Mouse (Mus musculus) heart, embryonic 13.5 days (tissue): Measurements from ENCODE around the gene Cask. TPM values are rescaled to one million over a fixed set of nuclear protein-coding genes. Genes with fewer than 3 reads are reported as not detected.

Source experiments
- ATAC-seq: fragments of 200-750 bp; cut with Nextera tagmentation; 2 replicates; pipeline ENCODE4 v1.8.0; 2017; ENCODE audit warnings: moderate TSS enrichment; ENCODE audit not compliant: insufficient number of reproducible peaks, low FRiP score, low TSS enrichment; ENCODE audit errors: extremely low read depth
- H3K27ac ChIP-seq: fragments of 300-500 bp; sonication (generic); replicated peaks from 2 replicates; pipeline ENCODE4 v1.5.1; 2015; ENCODE audit warnings: moderate library complexity, mild to moderate bottlenecking, inconsistent platforms
- H3K27me3 ChIP-seq: fragments of 300-500 bp; sonication (generic); replicated peaks from 2 replicates; pipeline ENCODE4 v1.6.1; 2015; ENCODE audit warnings: mild to moderate bottlenecking, inconsistent platforms
- H3K36me3 ChIP-seq: fragments of 300-500 bp; sonication (generic); 2 replicates; pipeline ENCODE4 v1.6.1; 2015; ENCODE audit warnings: mild to moderate bottlenecking, inconsistent platforms
- H3K4me1 ChIP-seq: fragments of 300-500 bp; sonication (generic); 2 replicates; pipeline ENCODE4 v1.6.1; 2015; ENCODE audit warnings: inconsistent platforms
- H3K4me2 ChIP-seq: fragments of 300-500 bp; sonication (generic); 2 replicates; pipeline ENCODE4 v1.6.1; 2015; ENCODE audit warnings: inconsistent platforms, mild to moderate bottlenecking, moderate library complexity
- H3K4me3 ChIP-seq: fragments of 300-500 bp; sonication (generic); 2 replicates; pipeline ENCODE4 v1.5.1; 2015; ENCODE audit warnings: moderate library complexity, mild to moderate bottlenecking, inconsistent platforms
- H3K9ac ChIP-seq: fragments of 300-500 bp; sonication (generic); 2 replicates; pipeline ENCODE4 v1.6.1; 2015; ENCODE audit warnings: inconsistent platforms, mild to moderate bottlenecking, moderate library complexity
- H3K9me3 ChIP-seq: fragments of 300-500 bp; sonication (generic); 2 replicates; pipeline ENCODE4 v1.6.1; 2016; ENCODE audit warnings: inconsistent platforms
- WGBS: fragments of 180-500 bp; shearing (Covaris S2); methylation state at CpG from one replicate; pipeline ENCODE4 v1.1.7; 2015; ENCODE audit warnings: mixed read lengths; 5-methylcytosine and 5-hydroxymethylcytosine counted together
- polyA plus RNA-seq: library from polyadenylated mRNA; unstranded; fragments of >200 nt; fragmentation: Nextera tagmentation; extraction: Ambion mirVana; gene quantifications from 2 replicates; pipeline ENCODE4 v1.2.1, GENCODE M21; 2015

Gene Cask
- polyA plus RNA-seq, 1 experiment from 2014 or later = 6.1 TPM

- Histone ChIP-seq H3K9ac (no peak overlapping the region), H3K27ac (no peak overlapping the region), H3K36me3 (no peaks in the 10 kb centered on the region), H3K9me3 (no peaks in the 10 kb centered on the region), H3K4me2 (no peak overlapping the region), H3K4me3 (no peak overlapping the region), H3K27me3 (no peaks in the 10 kb centered on the region; the same call in 1 of the 2 replicates), H3K4me1 (no peaks in the 10 kb centered on the region)
- ATAC-seq = no peak
- WGBS = 64% methylated on average over 4 of the region's 4 CpGs
Observed at GRCm38 (mm10) chrX:13621473-13621872, 229.7 kb downstream of the Cask start.

GRCm38 (mm10) chrX:13618476-13618875 is 232.7 kb downstream of the Cask start:
- Histone ChIP-seq H3K27ac (no peak overlapping the region), H3K4me2 (no peak overlapping the region), H3K4me1 (no peaks in the 10 kb centered on the region), H3K4me3 (no peak overlapping the region), H3K9me3 (no peaks in the 10 kb centered on the region), H3K36me3 (0 out of 2 replicates have a peak, but pooled peaks cover 4% of the 10 kb centered on the region), H3K9ac (no peak overlapping the region), H3K27me3 (no peaks in the 10 kb centered on the region; the same call in 1 of the 2 replicates)
- no peak for ATAC-seq
- 75% methylated on average over 4 of the region's 4 CpGs for WGBS

GRCm38 (mm10) chrX:13617294-13617693 is 233.9 kb downstream of the Cask start:
- Histone ChIP-seq H3K36me3 (peaks cover 6% of the 10 kb centered on the region; the same call in 1 of the 2 replicates), H3K4me3 (no peak overlapping the region), H3K4me2 (no peak overlapping the region), H3K9ac (no peak overlapping the region), H3K27ac (no peak overlapping the region), H3K9me3 (no peaks in the 10 kb centered on the region), H3K4me1 (no peaks in the 10 kb centered on the region), H3K27me3 (no peaks in the 10 kb centered on the region; the same call in 1 of the 2 replicates)
- 90% methylated on average over 1 of the region's 1 CpGs for WGBS
- ATAC-seq = no peak

GRCm38 (mm10) chrX:13616726-13617125 is 234.4 kb downstream of the Cask start:
- Histone ChIP-seq H3K4me3 (no peak overlapping the region), H3K27ac (no peak overlapping the region), H3K9ac (no peak overlapping the region), H3K9me3 (no peaks in the 10 kb centered on the region), H3K27me3 (no peaks in the 10 kb centered on the region; the same call in 1 of the 2 replicates), H3K4me2 (no peak overlapping the region), H3K4me1 (no peaks in the 10 kb centered on the region), H3K36me3 (peaks cover 6% of the 10 kb centered on the region; the same call in 1 of the 2 replicates)
- ATAC-seq = no peak
- WGBS = 55% methylated on average over 1 of the region's 1 CpGs

- 50% methylated on average over 2 of the region's 2 CpGs for WGBS
- H3K4me3 ChIP-seq = no peak overlapping the region
- H3K36me3 ChIP-seq = peaks cover 9% of the 10 kb centered on the region; the same call in 1 of the 2 replicates
Observed at GRCm38 (mm10) chrX:13612115-13612514, 239.1 kb downstream of the Cask start.

GRCm38 (mm10) chrX:13611114-13611513 is 240.1 kb downstream of the Cask start:
- H3K36me3 ChIP-seq = peaks cover 9% of the 10 kb centered on the region; the same call in 1 of the 2 replicates
- 62% methylated on average over 5 of the region's 5 CpGs for WGBS
- no peak for ATAC-seq
- H3K4me1 ChIP-seq = no peaks in the 10 kb centered on the region
- H3K4me3 ChIP-seq = no peak overlapping the region
- H3K9ac ChIP-seq = no peak overlapping the region
- H3K9me3 ChIP-seq = 0 out of 2 replicates have a peak, but pooled peaks cover 3% of the 10 kb centered on the region
- H3K27me3 ChIP-seq = no peaks in the 10 kb centered on the region; the same call in 1 of the 2 replicates
- no peak overlapping the region for H3K4me2 ChIP-seq
- H3K27ac ChIP-seq = no peak overlapping the region

More at GRCm38 (mm10) chrX:13612115-13612514, 239.1 kb downstream of the Cask start:
- no peak overlapping the region for H3K9ac ChIP-seq
- H3K4me2 ChIP-seq = no peak overlapping the region
- no peak overlapping the region for H3K27ac ChIP-seq
- no peaks in the 10 kb centered on the region for H3K4me1 ChIP-seq
- ATAC-seq = no peak
- H3K27me3 ChIP-seq = no peaks in the 10 kb centered on the region; the same call in 1 of the 2 replicates
- H3K9me3 ChIP-seq = 0 out of 2 replicates have a peak, but pooled peaks cover 3% of the 10 kb centered on the region

- Histone ChIP-seq H3K27me3 (peaks cover 8% of the 10 kb centered on the region; the same call in 1 of the 2 replicates), H3K9me3 (0 out of 2 replicates have a peak, but pooled peaks cover 3% of the 10 kb centered on the region), H3K4me2 (no peak overlapping the region), H3K36me3 (peaks cover 3% of the 10 kb centered on the region; the same call in 1 of the 2 replicates), H3K4me1 (no peaks in the 10 kb centered on the region), H3K27ac (no peak overlapping the region), H3K9ac (no peak overlapping the region), H3K4me3 (no peak overlapping the region)
- no peak for ATAC-seq
- WGBS = 55% methylated on average over 3 of the region's 3 CpGs
Observed at GRCm38 (mm10) chrX:13607752-13608151, 243.4 kb downstream of the Cask start.

GRCm38 (mm10) chrX:13606741-13607140 is 244.4 kb downstream of the Cask start:
- Histone ChIP-seq H3K4me1 (no peaks in the 10 kb centered on the region), H3K27ac (no peak overlapping the region), H3K4me3 (no peak overlapping the region), H3K9me3 (0 out of 2 replicates have a peak, but pooled peaks cover 3% of the 10 kb centered on the region), H3K9ac (no peak overlapping the region), H3K4me2 (no peak overlapping the region), H3K36me3 (peaks cover 3% of the 10 kb centered on the region; the same call in 1 of the 2 replicates), H3K27me3 (peaks cover 8% of the 10 kb centered on the region; the same call in 1 of the 2 replicates)
- whole genome bisulfite sequencing = 36% methylated on average over 3 of the region's 3 CpGs
- ATAC-seq = no peak

GRCm38 (mm10) chrX:13599966-13600365 is 251.2 kb downstream of the Cask start:
- H3K27me3 ChIP-seq = peaks cover 8% of the 10 kb centered on the region; the same call in 1 of the 2 replicates
- 37% methylated on average over 1 of the region's 1 CpGs for WGBS
- H3K4me1 ChIP-seq = no peaks in the 10 kb centered on the region
- no peak overlapping the region for H3K4me3 ChIP-seq
- no peaks in the 10 kb centered on the region for H3K9me3 ChIP-seq
- no peak overlapping the region for H3K27ac ChIP-seq
- no peak overlapping the region for H3K9ac ChIP-seq
- H3K4me2 ChIP-seq = no peak overlapping the region
- ATAC-seq = no peak
- H3K36me3 ChIP-seq = no peaks in the 10 kb centered on the region

- no peak for ATAC-seq
- H3K4me1 ChIP-seq = no peaks in the 10 kb centered on the region
- no peak overlapping the region for H3K27ac ChIP-seq
- no peaks in the 10 kb centered on the region for H3K9me3 ChIP-seq
- H3K27me3 ChIP-seq = peaks cover 4% of the 10 kb centered on the region; the same call in 1 of the 2 replicates
- no peak overlapping the region for H3K4me3 ChIP-seq
- no peak overlapping the region for H3K4me2 ChIP-seq
- no peak overlapping the region for H3K9ac ChIP-seq
- 66% methylated on average over 2 of the region's 2 CpGs for WGBS
- no peaks in the 10 kb centered on the region for H3K36me3 ChIP-seq
Observed at GRCm38 (mm10) chrX:13599373-13599772, 251.8 kb downstream of the Cask start.

GRCm38 (mm10) chrX:13577647-13578046 is 273.5 kb downstream of the Cask start:
- ATAC-seq = no peak
- no peaks in the 10 kb centered on the region for H3K4me1 ChIP-seq
- H3K27me3 ChIP-seq = no peaks in the 10 kb centered on the region
- H3K36me3 ChIP-seq = peaks cover 4% of the 10 kb centered on the region; the same call in 1 of the 2 replicates
- no peak overlapping the region for H3K4me3 ChIP-seq
- no peak overlapping the region for H3K27ac ChIP-seq
- no peak overlapping the region for H3K9ac ChIP-seq
- no peaks in the 10 kb centered on the region for H3K9me3 ChIP-seq
- H3K4me2 ChIP-seq = no peak overlapping the region
- 83% methylated on average over 3 of the region's 3 CpGs for WGBS

- Histone ChIP-seq H3K4me3 (no peak overlapping the region), H3K27me3 (no peaks in the 10 kb centered on the region), H3K27ac (no peak overlapping the region), H3K4me1 (no peaks in the 10 kb centered on the region), H3K36me3 (peaks cover 4% of the 10 kb centered on the region; the same call in 1 of the 2 replicates), H3K9me3 (no peaks in the 10 kb centered on the region), H3K4me2 (no peak overlapping the region), H3K9ac (no peak overlapping the region)
- ATAC-seq = no peak
- WGBS = 62% methylated on average over 2 of the region's 2 CpGs
Observed at GRCm38 (mm10) chrX:13576606-13577005, 274.6 kb downstream of the Cask start.
